Mouse (Mus musculus) regulatory T cell (primary cell): Measurements from ENCODE around the gene Psmg4.

Experiments
- in situ Hi-C: fragments of 300-600 bp; cut with MboI, MseI; formaldehyde crosslinking; loops from one replicate; pipeline ENCODE4 v1.15.1; 2025; ENCODE audit warnings: high pct_unique_total_duplicates

Gene Psmg4

GRCm38 (mm10) chr13:34148181-34148580 lies 14.6 kb upstream of the Psmg4 start:
- in situ Hi-C loops, result no loop called here

GRCm38 (mm10) chr13:34148767-34149392 lies 13.9 kb upstream of the Psmg4 start:
- in situ Hi-C loops, result no loop called here

GRCm38 (mm10) chr13:34149463-34150176 lies 13.1 kb upstream of the Psmg4 start:
- in situ Hi-C loops, result no loop called here

GRCm38 (mm10) chr13:34150271-34151027 lies 12.3 kb upstream of the Psmg4 start:
- in situ Hi-C loops, result no loop called here

GRCm38 (mm10) chr13:34151425-34151824 lies 11.3 kb upstream of the Psmg4 start:
- in situ Hi-C loops, result no loop called here

- in situ Hi-C loops, result no loop called here
These were observed 10.1 kb upstream of the Psmg4 start for GRCm38 (mm10) chr13:34152695-34153094.

- in situ Hi-C loops, result no loop called here
These were observed 9.3 kb upstream of the Psmg4 start for GRCm38 (mm10) chr13:34153254-34154011.

- in situ Hi-C loops, result no loop called here
These were observed 8.4 kb upstream of the Psmg4 start for GRCm38 (mm10) chr13:34154217-34154930.

- in situ Hi-C loops, result loop anchor here (5.0 kb wide), 2 partner anchors 108 to 198 kb away; no protein-coding TSS in a partner anchor
These were observed 7.9 kb upstream of the Psmg4 start for GRCm38 (mm10) chr13:34154931-34155272.

- in situ Hi-C loops, result loop anchor here (5.0 kb wide), 2 partner anchors 109 to 199 kb away; no protein-coding TSS in a partner anchor
These were observed 6.5 kb upstream of the Psmg4 start for GRCm38 (mm10) chr13:34156133-34156839.

GRCm38 (mm10) chr13:34156840-34157185 lies 6.0 kb upstream of the Psmg4 start:
- in situ Hi-C loops, result loop anchor here (5.0 kb wide), 2 partner anchors 110 to 200 kb away; no protein-coding TSS in a partner anchor

GRCm38 (mm10) chr13:34157596-34158157 lies 5.1 kb upstream of the Psmg4 start:
- in situ Hi-C loops, result loop anchor here (5.0 kb wide), 2 partner anchors 110 to 200 kb away; no protein-coding TSS in a partner anchor

GRCm38 (mm10) chr13:34159926-34160325 lies 2.8 kb upstream of the Psmg4 start:
- in situ Hi-C loops, result loop anchor here (5.0 kb wide), 2 partner anchors 113 to 203 kb away; no protein-coding TSS in a partner anchor

GRCm38 (mm10) chr13:34163304-34163975 lies 676 bp downstream of the Psmg4 start:
- in situ Hi-C loops, result no loop called here

GRCm38 (mm10) chr13:34174025-34174424 lies 11.3 kb downstream of the Psmg4 start:
- in situ Hi-C loops, result no loop called here

GRCm38 (mm10) chr13:34181624-34182023 lies 18.9 kb downstream of the Psmg4 start:
- in situ Hi-C loops, result loop anchor here (5.0 to 25.0 kb wide), 2 partner anchors 456 to 681 kb away; no protein-coding TSS in a partner anchor

- in situ Hi-C loops, result loop anchor here (25.0 kb wide), 1 partner anchor 677 kb away; no protein-coding TSS in a partner anchor
These were observed 22.6 kb downstream of the Psmg4 start for GRCm38 (mm10) chr13:34185371-34185770.

GRCm38 (mm10) chr13:34187571-34187970 lies 24.8 kb downstream of the Psmg4 start:
- in situ Hi-C loops, result loop anchor here (25.0 kb wide), 1 partner anchor 675 kb away; no protein-coding TSS in a partner anchor
